Mouse (Mus musculus): ENCODE results near the gene Lhx3.

The Lhx3 gene

DNA sequence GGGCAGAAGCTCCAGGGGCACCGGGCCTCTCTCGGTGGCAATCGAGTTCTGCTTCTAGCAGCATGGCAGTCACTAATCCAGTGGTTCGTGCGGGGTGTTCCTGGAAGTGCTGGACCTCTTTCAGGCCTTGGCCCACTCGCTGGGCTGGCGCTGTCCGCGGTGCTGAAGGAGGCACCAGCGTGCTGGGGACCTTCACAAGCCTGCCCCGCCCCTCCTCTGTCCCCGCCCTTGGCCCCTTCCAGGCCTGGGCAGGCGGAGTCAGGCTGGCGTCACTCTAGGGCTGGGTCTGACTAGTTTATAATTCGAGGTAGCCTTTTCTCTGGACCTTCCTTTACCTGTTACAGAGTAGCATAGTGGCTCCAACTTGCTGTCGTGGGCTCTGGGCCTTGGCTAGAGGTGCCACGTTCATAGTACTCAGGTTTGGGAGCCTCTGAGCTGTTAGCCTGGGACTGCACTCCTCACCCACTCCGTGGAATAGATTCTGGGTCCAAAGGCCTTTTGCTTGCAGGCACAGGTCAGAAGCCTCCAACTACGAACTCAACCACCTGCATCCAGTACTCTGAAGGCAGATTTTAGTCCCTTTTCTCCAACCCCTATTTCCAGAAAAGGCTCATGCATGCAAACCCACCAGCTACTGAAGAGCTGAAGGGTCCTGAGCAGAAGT is at the start of gene Lhx3:
Lhx3 (minus strand) TSS at position 164 of the 664 bp plus-strand sequence.
- no peak for DNase-seq

DNA sequence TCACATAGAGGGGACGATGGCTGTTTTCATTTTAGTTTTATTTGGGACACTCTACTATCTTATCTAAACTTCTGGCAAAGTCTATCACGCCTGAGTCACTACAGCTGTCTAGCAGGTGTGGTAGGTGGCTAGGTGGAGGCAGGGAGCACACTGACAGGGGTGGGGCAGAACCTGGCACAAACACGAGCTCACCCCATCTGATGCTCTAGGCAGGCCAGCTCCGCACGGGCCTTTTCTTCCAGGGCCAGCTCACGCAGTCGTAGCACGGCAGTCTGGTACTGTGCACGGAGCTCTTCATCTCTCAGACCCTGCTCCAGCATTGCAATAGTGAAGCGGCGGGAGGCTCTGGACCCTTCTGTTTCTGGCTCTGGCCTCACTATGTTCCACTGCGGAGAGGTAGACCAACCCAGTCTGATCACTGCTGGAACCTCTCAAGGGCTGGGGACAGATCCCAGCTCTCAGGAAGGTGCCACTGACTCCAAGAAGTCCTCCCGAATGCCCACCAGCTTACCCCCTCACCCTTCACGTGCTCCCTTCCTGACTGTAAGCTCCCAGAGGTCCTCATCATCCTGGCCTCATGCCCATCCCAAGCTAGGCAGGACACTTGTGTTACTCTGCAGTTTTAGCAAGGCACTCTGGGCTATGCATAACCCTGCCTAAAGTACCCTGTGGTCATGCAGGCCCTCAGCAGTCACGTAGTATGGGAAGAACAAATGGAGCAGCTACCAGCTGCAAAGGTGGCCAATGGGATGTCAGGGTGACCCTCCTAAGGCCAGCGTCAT is 49.4 kb upstream of the Lhx3 start:
- DNase-seq = no peak

DNA sequence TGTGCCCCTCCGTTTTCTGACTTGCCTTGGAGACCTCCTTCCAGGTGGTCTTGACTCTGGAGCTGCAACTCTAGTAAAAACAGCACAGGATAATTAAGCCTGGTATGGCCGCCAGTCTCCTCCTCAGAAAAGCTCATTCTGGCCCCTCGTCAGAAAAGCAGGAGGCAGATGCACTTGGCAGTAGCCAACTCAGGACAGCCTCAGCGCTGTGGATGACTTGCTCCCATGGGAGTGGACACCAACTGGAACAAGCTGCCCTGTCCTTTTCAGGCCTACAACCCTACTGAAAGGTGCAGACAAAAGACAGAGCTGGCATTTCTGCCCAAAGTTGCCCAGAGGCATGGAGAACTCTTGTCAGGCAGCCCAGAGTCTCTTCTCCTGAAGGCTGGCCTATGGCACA is 46.7 kb upstream of the Lhx3 start:
- no peak for DNase-seq

DNA sequence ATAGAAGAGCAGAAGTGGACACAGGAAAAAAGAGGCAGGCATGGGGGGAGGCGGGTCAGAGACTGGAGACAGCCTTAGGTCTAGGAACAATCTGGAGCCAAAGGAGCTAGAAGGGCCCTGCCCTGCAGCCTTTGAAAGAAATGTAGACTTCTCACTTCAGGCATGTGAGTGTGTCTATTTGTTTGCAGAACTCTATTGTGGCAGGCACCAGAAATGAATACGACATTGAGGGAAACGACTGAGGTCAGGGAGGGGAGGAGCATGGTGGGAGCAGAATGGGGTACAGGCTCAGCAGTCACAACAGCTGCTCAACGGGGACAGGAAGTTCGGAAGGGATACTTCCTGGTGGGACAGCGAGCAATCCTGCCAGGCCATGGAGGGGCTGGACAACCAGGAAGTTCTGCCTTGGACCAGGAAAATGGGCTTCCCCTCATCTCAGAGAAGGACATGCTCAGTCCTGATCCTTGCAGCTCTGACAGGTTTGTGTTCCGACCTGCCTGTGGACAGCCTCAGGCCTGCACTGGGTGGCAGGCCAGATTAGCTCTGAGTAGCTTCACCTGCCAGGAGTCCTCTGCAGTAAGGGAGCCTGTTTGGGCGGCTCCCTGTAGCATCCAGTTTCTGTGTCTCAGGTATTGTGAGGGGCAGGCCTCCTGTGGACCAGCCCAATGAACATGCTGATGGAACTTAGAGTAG is 44.6 kb upstream of the Lhx3 start:
- DNase-seq = no peak

DNA sequence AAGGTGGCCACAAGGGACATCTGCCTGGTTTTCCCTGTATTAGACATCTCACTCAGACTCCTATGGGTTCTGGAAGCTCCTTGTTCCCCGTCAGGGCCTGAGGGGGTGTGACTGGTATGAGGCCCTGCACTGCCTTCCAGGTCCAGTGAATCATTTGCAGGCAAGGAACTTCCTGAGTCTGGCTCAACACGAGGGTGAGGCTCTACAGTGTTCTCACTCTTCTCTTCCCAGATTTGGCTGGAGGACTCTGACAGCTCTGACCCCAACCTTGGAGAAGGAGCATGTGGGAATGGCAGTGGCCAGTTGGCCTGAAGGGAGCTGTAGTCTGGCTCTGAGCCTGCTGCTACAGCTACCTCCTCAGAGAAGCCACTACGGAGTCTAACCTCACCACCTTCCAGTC is 39.4 kb upstream of the Lhx3 start:
- DNase-seq = no peak

DNA sequence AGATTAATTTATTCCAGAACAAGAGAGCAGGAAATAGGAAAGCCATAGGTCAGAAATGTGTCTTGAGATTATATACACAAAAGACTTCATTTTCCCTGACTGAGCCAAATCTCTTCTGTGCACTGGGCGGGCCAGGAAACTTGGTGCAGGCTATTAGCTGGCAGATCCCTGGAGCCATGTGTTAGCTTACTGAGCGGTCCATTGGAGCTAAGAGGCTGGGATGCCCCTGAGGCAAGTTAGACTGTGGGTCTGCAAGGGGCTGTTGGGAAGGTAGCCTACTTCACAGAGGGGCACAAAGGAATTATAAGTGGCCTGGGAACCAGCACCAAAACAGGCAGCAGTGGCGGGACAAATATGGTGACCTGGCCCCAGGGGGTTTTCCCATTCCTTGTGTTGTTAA is 32.8 kb upstream of the Lhx3 start:
- no peak for DNase-seq

DNA sequence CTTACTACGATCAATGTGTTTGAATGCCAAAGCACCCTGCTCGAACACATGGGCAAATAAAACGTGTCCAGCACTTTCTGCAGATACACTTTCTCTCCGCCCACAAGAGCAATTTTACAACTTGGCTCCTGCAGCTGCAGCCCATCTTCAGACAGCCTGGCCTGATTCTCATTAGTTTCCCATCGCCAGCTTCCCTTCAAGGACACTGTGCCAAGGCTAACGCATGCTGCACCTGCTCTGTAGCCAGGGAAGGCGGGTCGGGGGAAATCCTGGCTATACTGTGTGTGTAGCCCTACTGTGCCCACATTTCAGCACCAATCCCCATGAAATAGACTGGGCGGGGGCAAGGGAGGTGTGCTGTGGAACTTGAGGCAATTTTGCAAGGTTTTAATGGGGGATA is 32.2 kb upstream of the Lhx3 start:
- no peak for DNase-seq

DNA sequence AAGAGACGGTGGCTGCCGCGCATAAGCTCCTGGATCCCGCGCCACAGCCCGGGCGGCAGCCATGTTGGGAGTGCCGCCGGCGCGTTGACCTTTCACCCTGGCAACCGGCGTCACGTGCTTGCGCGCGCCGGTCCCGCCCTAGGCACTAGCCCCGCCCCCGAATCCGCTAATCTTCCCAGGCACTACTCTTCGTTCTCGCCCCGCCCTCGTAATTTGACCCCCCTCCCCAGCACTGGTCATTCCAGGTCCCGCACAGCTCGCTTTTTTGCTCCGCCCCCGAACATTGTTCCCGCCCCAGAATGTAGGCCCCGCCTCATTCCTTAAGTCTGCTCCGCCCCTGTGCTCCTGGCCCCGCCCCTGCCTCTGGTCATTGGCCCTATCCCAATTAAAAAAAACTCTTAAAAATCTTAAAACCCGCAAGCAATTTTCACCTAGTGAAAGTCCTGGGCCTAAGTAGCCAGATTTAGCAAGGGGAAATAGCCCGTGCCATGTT is 29.2 kb upstream of the Lhx3 start, which contains the start of gene Qsox2:
Qsox2 (minus strand) TSS at position 236 of the 493 bp plus-strand sequence.
- DNase-seq = peak; percentile 86

DNA sequence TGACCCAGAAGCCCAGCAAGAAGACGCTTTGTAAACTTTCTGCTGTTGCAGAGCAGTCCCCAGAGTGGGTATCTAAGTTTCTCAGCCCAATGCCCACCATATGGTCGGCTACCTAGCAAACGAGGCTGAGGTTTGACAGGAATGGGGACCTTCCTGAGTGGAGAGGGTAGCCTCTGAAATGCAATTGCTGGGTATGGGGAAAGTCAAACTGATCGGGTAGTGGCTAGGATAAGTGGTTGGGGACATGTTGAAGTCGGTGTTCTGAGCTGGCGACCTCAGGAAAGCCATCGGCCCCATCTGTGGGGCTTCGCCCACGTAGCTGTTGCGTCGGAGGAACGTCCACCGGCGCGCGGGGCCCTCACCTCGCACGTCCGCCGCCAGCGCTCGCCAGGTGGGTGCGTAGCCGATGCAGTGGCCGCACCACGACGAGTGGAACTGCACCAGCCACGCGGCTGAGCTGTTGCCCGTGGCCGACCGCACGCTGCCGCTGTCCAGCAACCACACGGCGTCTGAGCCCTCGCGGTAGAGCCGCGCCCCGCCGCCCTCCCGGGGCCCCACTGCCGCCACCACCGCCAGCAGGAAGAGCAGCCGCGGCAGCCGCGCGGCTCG is 28.7 kb upstream of the Lhx3 start:
- DNase-seq = no peak

DNA sequence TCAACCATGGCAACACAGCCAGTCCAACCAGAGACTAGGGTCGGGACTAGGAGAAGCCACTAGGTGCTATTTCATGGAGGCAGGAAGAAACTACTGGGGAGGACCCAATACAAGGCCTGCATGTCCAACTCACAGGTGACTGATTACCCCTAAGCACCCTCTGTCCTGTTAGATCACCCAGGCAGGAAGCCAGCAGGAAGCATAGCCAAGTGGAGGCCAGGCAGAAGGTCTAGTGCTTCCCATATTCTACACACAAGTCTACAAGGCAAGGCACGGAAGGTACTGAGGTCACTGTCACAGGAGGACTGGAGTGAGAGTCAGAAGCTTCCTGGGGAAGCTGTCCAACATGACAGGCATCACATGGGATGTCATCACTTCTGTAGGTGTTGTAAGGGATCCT is 26.7 kb upstream of the Lhx3 start:
- no peak for DNase-seq

DNA sequence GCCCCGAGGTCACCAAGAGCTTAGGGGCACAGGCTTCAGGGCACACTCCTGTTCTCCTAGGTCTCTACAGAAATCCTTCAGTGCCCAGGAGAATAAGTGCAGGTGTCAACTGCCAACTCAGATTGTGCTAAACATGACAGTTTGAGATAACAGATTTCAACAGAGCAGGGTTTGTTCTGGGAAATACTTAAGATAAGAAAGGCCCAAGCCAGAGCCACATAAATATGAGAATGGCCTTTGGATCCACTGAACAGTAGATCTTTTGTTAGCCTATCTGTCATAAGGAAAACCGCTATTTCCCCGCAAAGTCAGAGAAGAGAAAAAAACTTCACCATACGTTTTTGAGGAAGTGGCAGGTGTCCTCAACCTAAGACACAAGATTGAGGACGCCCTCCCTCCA is 26.2 kb upstream of the Lhx3 start:
- no peak for DNase-seq

DNA sequence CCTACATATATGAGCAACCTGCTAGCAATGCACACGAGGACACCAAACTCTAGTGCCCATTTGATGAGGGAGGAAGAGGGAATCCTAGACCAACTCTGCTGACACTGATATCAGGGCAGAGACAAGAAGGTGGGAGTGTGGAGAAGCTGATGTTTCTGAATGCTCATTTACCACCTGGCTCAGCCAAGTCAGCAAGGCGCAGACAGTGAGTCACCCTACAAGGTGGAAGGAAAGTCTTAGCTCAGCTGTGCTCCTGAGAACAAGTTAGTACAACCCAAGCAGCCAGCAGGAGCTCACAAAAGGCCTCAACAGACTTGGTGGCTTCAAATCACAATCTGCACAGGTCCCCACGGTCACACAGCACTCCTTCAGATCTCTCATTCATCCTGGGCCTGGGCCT is 23.3 kb upstream of the Lhx3 start:
- DNase-seq = no peak

DNA sequence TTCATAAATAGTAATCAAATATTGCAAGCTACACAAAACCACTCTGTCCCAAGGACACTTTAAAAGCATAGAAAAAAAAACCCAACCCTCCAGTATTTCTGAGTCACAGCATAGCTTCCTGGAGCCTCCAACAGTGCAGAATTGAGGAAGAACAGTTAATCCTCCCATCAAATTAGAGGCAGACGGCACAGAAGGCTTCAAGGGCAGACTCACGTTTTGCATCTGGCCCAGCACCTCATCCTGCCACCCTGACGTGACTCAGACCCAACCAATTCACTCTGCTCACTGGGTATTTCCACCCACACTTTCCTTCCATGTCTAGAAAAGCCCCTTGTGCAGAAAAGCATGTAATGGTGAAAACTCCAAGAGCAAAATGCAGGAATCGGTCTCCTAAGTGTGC is 22.2 kb upstream of the Lhx3 start:
- DNase-seq = no peak

DNA sequence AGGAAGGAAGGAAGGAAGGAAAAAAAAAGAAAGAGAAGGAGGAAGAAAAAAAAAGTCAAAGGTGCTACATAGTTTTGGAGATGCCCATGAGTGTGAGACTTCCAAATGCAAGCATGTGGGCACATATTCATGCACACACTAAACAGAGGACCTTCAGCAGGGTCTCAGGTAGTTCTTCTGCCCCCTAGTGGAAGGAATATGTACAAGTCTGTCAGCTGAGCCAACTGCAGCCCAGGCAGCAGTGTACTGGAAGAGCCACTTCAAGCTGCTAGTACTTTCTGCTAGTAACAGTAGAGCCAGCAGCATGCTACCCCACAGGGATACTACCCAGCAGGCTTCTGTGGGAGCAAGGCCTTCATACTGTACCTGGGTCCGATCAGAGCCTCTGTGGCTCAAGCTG is 19.7 kb upstream of the Lhx3 start:
- peak; percentile 86 for DNase-seq

DNA sequence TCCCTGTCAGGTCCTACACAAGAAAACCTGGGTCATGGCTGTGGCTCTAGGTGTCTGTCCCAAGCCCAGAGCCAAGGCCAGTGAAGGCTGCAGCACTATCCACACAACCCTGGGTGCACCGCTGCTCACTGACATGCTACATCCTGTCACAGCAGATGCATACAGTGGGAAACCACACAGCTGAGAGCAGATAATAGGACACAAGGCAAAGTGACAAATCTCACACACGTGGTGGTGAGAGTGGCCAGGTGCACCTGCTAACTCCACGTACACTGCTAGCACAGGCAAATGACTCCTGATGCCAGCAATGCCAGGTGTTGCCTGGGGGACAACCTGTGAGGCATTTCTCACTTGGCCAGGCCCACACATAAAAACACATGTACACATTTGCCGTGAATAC is 17.2 kb upstream of the Lhx3 start:
- DNase-seq = no peak

DNA sequence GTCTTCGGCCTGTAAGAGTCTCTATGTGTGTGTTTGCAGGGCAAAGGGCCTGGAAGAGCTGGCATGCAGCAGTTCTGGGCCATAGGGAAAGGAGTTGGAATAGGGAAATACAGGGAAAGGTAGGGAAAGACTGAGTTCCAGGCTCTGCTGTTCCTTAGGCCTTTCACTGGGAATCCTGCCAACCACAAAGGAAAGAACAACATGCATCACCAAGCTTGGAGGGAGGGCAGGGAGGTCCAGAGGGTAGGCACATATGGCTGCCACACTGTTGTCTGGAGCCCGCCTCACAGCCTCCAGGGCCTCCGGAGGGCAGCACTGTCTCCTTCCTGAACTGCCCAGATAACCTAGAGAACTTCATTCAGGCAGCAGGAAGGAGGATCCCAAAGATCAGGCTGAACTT is 15.9 kb upstream of the Lhx3 start:
- peak; percentile 76 for DNase-seq

DNA sequence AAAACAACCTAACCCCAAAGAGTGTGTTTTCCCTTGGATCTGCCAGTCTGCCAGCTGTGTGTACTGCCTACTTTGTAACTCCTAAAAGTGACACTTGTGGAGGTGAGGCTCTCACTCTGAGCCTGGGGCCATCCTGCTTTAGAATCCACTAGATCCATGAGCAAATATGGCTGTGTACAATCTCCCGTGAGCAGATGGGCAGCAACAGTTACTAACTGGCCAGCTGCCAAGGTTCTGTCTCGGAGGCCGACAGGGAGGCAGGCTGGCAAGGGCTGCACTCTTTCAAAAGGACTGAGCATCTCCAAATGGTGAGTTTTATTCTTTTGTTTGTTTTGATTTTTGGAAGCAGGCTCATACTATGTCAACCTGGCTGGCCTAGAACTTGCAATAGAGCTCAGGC is 6.4 kb upstream of the Lhx3 start:
- peak; percentile 92 for DNase-seq

DNA sequence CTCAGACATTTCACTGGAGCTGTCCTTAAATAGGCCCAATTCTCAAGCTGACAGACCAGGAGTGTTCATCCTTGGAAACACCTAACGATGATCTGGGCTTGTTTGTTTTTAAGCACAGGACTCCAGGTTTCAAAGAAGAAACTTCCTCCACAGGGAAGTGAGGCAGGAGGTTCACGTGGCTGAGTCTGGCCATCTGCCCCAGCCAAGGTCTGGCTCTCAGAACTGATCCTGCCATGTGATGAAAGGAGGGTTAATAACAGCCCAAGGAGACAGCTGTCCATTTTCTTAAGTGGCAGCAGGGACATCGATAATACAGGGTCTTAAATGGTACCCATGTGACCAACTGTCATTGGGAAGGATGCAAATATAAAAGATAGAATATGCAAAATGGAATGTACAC is 1.5 kb upstream of the Lhx3 start:
- DNase-seq = no peak

DNA sequence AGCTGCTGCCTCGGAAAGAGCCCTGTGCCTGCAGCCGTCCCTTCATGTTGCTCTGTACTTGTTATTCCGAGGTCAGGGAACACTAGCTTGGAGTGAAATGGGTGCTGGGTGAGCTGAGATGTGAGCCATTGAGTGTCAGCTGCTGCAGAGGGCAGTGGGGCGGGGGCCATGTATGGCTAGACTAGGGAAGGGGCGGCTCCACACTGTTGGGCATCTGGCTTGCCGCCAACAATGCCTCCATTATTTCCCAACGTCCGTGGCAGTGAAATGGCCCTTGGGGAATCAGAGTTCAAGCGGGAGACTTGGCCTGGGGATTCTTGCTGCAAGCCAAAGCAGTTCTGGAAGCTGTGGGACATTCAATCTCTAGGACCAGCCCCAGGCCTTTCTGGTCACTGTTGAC is 530 bp downstream of the Lhx3 start:
- DNase-seq = no peak

DNA sequence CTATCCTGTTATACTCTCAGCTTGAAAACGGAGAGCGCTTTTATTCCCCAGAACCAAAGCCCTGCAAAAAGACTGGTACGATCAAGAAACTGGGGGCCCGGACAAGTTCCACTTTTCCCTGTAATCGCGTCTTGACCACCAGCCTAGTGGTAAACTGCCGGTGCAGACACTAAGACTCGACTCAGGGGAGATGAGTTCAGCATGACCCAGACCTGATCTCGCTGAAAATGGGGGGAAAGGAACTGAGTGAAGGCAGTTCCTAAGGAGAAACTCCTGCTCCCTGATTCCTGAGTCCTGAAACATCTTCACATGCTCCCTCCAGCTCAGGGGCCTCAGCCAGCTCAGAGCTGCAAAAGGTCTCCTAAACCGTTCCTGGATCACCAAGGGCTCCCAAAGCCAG is 2.3 kb downstream of the Lhx3 start:
- DNase-seq = no peak

DNA sequence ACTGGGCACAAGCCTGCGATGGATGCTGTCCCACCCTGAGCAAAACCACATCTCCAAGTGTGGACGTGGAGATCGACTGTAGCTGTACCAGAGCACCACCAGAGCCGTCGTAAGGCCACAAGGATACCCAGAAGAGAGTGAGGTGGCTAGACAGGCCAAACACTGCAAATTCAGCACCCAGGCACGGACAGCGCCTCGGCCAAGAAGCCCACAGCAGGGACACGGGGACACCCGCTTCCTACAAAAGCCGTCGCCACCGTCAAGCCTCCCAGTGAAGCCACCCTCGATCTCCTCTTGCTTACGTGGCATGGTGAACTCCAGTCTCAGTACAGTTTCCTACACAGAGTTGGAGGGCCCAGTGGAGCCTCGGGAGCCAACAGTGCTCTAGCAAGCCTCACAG is 3.0 kb downstream of the Lhx3 start:
- no peak for DNase-seq

DNA sequence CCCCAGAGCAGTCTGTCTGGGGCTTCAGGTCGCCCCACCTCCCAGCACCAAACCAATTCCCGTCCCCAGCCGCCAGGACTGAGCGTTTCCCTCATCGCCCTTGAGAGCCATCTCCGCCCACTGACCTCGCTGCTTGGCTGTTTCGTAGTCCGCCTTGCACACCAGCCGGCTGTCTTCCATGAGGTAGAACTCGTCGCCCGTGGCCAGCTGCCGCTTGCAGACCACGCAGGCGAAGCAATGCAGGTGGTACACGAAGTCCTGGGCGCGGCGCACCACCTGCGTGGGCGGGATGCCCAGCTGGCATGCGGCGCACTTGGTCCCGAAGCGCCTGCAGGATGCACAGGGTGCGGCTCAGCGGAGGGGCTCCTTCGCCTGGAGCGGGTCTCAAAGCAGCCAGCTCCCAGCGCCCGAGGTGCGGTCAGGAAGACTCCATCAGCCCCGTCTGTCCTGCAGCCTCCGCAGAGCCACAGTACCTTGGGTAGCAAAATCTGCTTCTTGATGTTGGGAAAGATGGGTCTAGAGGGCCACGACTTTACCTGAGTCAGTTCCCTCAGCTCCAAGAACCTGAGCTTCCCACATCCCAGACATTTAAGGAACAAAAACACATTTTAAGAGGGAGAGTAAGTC is 5.1 kb downstream of the Lhx3 start:
- no peak for DNase-seq
